Mouse (Mus musculus): ENCODE measurements around the gene Mdh2. TPM values are rescaled to one million over a fixed set of nuclear protein-coding genes. Genes with fewer than 3 reads are reported as not detected.

The Mdh2 gene
- polyA plus RNA-seq, 1 experiment from 2014 or later: 587 TPM

GRCm38 (mm10) chr5:135751595-135751994 is 26.7 kb upstream of the Mdh2 start:
- Histone ChIP-seq H3K4me3 (replicated peaks; ENCODE audit: low read depth, low read length) (no peak overlapping the region), H3K36me3 (ENCODE audit: control insufficient read depth, insufficient read depth, low read length) (no peaks in the 10 kb centered on the region), H3K4me2 (ENCODE audit: low read length) (no peak overlapping the region), H3K9ac (replicated peaks; ENCODE audit: low read length) (no peak overlapping the region), H3K27me3 (ENCODE audit: control insufficient read depth, insufficient read depth, low read length) (no peaks in the 10 kb centered on the region), H3K4me1 (ENCODE audit: control insufficient read depth, insufficient read depth, low read length) (no peaks in the 10 kb centered on the region), H3K27ac (replicated peaks; ENCODE audit: low read depth, low read length) (no peak overlapping the region), H3K9me3 (ENCODE audit: control insufficient read depth, low read length) (peaks cover 6% of the 10 kb centered on the region; the same call in 1 of the 2 replicates)
- WGBS: 72% methylated on average over 2 of the region's 2 CpGs
- DNase-seq (no peak), ATAC-seq (ENCODE audit: low FRiP score, low TSS enrichment) (no peak)

GRCm38 (mm10) chr5:135761881-135762280 is 16.4 kb upstream of the Mdh2 start:
- H3K9me3 ChIP-seq (ENCODE audit: control insufficient read depth, low read length): no peaks in the 10 kb centered on the region
- H3K4me1 ChIP-seq (ENCODE audit: control insufficient read depth, insufficient read depth, low read length): no peaks in the 10 kb centered on the region
- no peak overlapping the region for H3K4me2 ChIP-seq (ENCODE audit: low read length)
- no peak overlapping the region for H3K9ac ChIP-seq (replicated peaks; ENCODE audit: low read length)
- H3K36me3 ChIP-seq (ENCODE audit: control insufficient read depth, insufficient read depth, low read length): no peaks in the 10 kb centered on the region
- no peak overlapping the region for H3K27ac ChIP-seq (replicated peaks; ENCODE audit: low read depth, low read length)
- H3K4me3 ChIP-seq (replicated peaks; ENCODE audit: low read depth, low read length): no peak overlapping the region
- ATAC-seq (ENCODE audit: low FRiP score, low TSS enrichment): no peak
- H3K27me3 ChIP-seq (ENCODE audit: control insufficient read depth, insufficient read depth, low read length): no peaks in the 10 kb centered on the region
- DNase-seq: no peak
- WGBS: 86% methylated on average over 3 of the region's 3 CpGs

GRCm38 (mm10) chr5:135763526-135763925 is 14.8 kb upstream of the Mdh2 start:
- no peaks in the 10 kb centered on the region for H3K27me3 ChIP-seq (ENCODE audit: control insufficient read depth, insufficient read depth, low read length)
- H3K4me1 ChIP-seq (ENCODE audit: control insufficient read depth, insufficient read depth, low read length): no peaks in the 10 kb centered on the region
- H3K4me2 ChIP-seq (ENCODE audit: low read length): no peak overlapping the region
- peak; percentile 93 for DNase-seq
- no peaks in the 10 kb centered on the region for H3K9me3 ChIP-seq (ENCODE audit: control insufficient read depth, low read length)
- no peak overlapping the region for H3K9ac ChIP-seq (replicated peaks; ENCODE audit: low read length)
- no peak overlapping the region for H3K27ac ChIP-seq (replicated peaks; ENCODE audit: low read depth, low read length)
- H3K4me3 ChIP-seq (replicated peaks; ENCODE audit: low read depth, low read length): no peak overlapping the region
- no peak for ATAC-seq (ENCODE audit: low FRiP score, low TSS enrichment)
- whole genome bisulfite sequencing: 5% methylated on average over 7 of the region's 7 CpGs
- no peaks in the 10 kb centered on the region for H3K36me3 ChIP-seq (ENCODE audit: control insufficient read depth, insufficient read depth, low read length)

GRCm38 (mm10) chr5:135764971-135765370 is 13.3 kb upstream of the Mdh2 start:
- WGBS: 65% methylated on average over 3 of the region's 3 CpGs
- no peak overlapping the region for H3K9ac ChIP-seq (replicated peaks; ENCODE audit: low read length)

GRCm38 (mm10) chr5:135772519-135772918 is 5.8 kb upstream of the Mdh2 start:
- no peak overlapping the region for H3K9ac ChIP-seq (replicated peaks; ENCODE audit: low read length)
- peaks cover 4% of the 10 kb centered on the region; the same call in 1 of the 2 replicates for H3K4me1 ChIP-seq (ENCODE audit: control insufficient read depth, insufficient read depth, low read length)
- no peak overlapping the region for H3K4me3 ChIP-seq (replicated peaks; ENCODE audit: low read depth, low read length)
- DNase-seq: no peak
- 68% methylated on average over 3 of the region's 3 CpGs for WGBS
- H3K4me2 ChIP-seq (ENCODE audit: low read length): no peak overlapping the region
- H3K36me3 ChIP-seq (ENCODE audit: control insufficient read depth, insufficient read depth, low read length): no peaks in the 10 kb centered on the region
- no peak overlapping the region for H3K27ac ChIP-seq (replicated peaks; ENCODE audit: low read depth, low read length)
- ATAC-seq (ENCODE audit: low FRiP score, low TSS enrichment): no peak
- H3K27me3 ChIP-seq (ENCODE audit: control insufficient read depth, insufficient read depth, low read length): no peaks in the 10 kb centered on the region
- H3K9me3 ChIP-seq (ENCODE audit: control insufficient read depth, low read length): no peaks in the 10 kb centered on the region

More at GRCm38 (mm10) chr5:135764971-135765370, 13.3 kb upstream of the Mdh2 start:
- ATAC-seq (ENCODE audit: low FRiP score, low TSS enrichment) (no peak), DNase-seq (no peak)
- Histone ChIP-seq H3K36me3 (ENCODE audit: control insufficient read depth, insufficient read depth, low read length) (no peaks in the 10 kb centered on the region), H3K4me2 (ENCODE audit: low read length) (no peak overlapping the region), H3K4me1 (ENCODE audit: control insufficient read depth, insufficient read depth, low read length) (no peaks in the 10 kb centered on the region), H3K27me3 (ENCODE audit: control insufficient read depth, insufficient read depth, low read length) (no peaks in the 10 kb centered on the region), H3K4me3 (replicated peaks; ENCODE audit: low read depth, low read length) (no peak overlapping the region), H3K27ac (replicated peaks; ENCODE audit: low read depth, low read length) (no peak overlapping the region), H3K9me3 (ENCODE audit: control insufficient read depth, low read length) (no peaks in the 10 kb centered on the region)

GRCm38 (mm10) chr5:135776546-135776945 is 1.7 kb upstream of the Mdh2 start:
- Histone ChIP-seq H3K9me3 (ENCODE audit: control insufficient read depth, low read length) (no peaks in the 10 kb centered on the region), H3K4me3 (replicated peaks; ENCODE audit: low read depth, low read length) (no peak overlapping the region), H3K36me3 (ENCODE audit: control insufficient read depth, insufficient read depth, low read length) (peaks cover under 1% of the 10 kb centered on the region), H3K9ac (replicated peaks; ENCODE audit: low read length) (no peak overlapping the region), H3K27me3 (ENCODE audit: control insufficient read depth, insufficient read depth, low read length) (no peaks in the 10 kb centered on the region), H3K4me1 (ENCODE audit: control insufficient read depth, insufficient read depth, low read length) (peaks cover 18% of the 10 kb centered on the region), H3K4me2 (ENCODE audit: low read length) (no peak overlapping the region), H3K27ac (replicated peaks; ENCODE audit: low read depth, low read length) (no peak overlapping the region)
- ATAC-seq (ENCODE audit: low FRiP score, low TSS enrichment) (no peak), DNase-seq (no peak)
- 68% methylated on average over 4 of the region's 4 CpGs for WGBS

GRCm38 (mm10) chr5:135777796-135778470 is 347 bp upstream of the Mdh2 start, which contains the start of gene Styxl1:
Gene Styxl1 (minus strand): TSS chr5:135778385.
- DNase-seq (peak; percentile 71), ATAC-seq (ENCODE audit: low FRiP score, low TSS enrichment) (no peak; the same call in 1 of the 2 replicates)
- WGBS: under 1% methylated on average over 45 of the region's 45 CpGs

GRCm38 (mm10) chr5:135780331-135780730 is 2.1 kb downstream of the Mdh2 start:
- Histone ChIP-seq H3K27ac (replicated peaks; ENCODE audit: low read depth, low read length) (no peak overlapping the region), H3K9me3 (ENCODE audit: control insufficient read depth, low read length) (no peaks in the 10 kb centered on the region), H3K4me3 (replicated peaks; ENCODE audit: low read depth, low read length) (no peak overlapping the region), H3K4me2 (ENCODE audit: low read length) (peak overlapping the region; percentile 66; the same call in 1 of the 2 replicates), H3K36me3 (ENCODE audit: control insufficient read depth, insufficient read depth, low read length) (peaks cover 36% of the 10 kb centered on the region), H3K27me3 (ENCODE audit: control insufficient read depth, insufficient read depth, low read length) (no peaks in the 10 kb centered on the region), H3K9ac (replicated peaks; ENCODE audit: low read length) (no peak overlapping the region), H3K4me1 (ENCODE audit: control insufficient read depth, insufficient read depth, low read length) (peaks cover 18% of the 10 kb centered on the region)
- DNase-seq: no peak
- no peak for ATAC-seq (ENCODE audit: low FRiP score, low TSS enrichment)
- WGBS: 78% methylated on average over 8 of the region's 8 CpGs

More at GRCm38 (mm10) chr5:135777796-135778470, 347 bp upstream of the Mdh2 start, which contains the start of gene Styxl1:
- Histone ChIP-seq H3K36me3 (ENCODE audit: control insufficient read depth, insufficient read depth, low read length) (peaks cover 12% of the 10 kb centered on the region), H3K9me3 (ENCODE audit: control insufficient read depth, low read length) (no peaks in the 10 kb centered on the region), H3K4me3 (replicated peaks; ENCODE audit: low read depth, low read length) (peak within 1 kb of the TSS; percentile 83), H3K4me1 (ENCODE audit: control insufficient read depth, insufficient read depth, low read length) (peaks cover 18% of the 10 kb centered on the region), H3K4me2 (ENCODE audit: low read length) (peak within 1 kb of the TSS; percentile 76), H3K27me3 (ENCODE audit: control insufficient read depth, insufficient read depth, low read length) (no peaks in the 10 kb centered on the region), H3K9ac (replicated peaks; ENCODE audit: low read length) (peak within 1 kb of the TSS; percentile 93), H3K27ac (replicated peaks; ENCODE audit: low read depth, low read length) (peak within 1 kb of the TSS; percentile 93)

- Histone ChIP-seq H3K4me1 (ENCODE audit: control insufficient read depth, insufficient read depth, low read length) (peaks cover 12% of the 10 kb centered on the region), H3K9me3 (ENCODE audit: control insufficient read depth, low read length) (no peaks in the 10 kb centered on the region), H3K27me3 (ENCODE audit: control insufficient read depth, insufficient read depth, low read length) (no peaks in the 10 kb centered on the region), H3K9ac (replicated peaks; ENCODE audit: low read length) (no peak overlapping the region), H3K4me2 (ENCODE audit: low read length) (no peak overlapping the region), H3K4me3 (replicated peaks; ENCODE audit: low read depth, low read length) (no peak overlapping the region), H3K27ac (replicated peaks; ENCODE audit: low read depth, low read length) (no peak overlapping the region), H3K36me3 (ENCODE audit: control insufficient read depth, insufficient read depth, low read length) (peaks cover 62% of the 10 kb centered on the region)
- no peak for DNase-seq
- WGBS: 98% methylated on average over 4 of the region's 4 CpGs
- no peak for ATAC-seq (ENCODE audit: low FRiP score, low TSS enrichment)
Measured at GRCm38 (mm10) chr5:135782901-135783300, 4.6 kb downstream of the Mdh2 start.

Measured in midbrain, embryonic 14.5 days (tissue).